Mouse (Mus musculus) C2C12 (cell line): Measurements from ENCODE around the gene Kctd6. TPM values are rescaled to one million over a fixed set of nuclear protein-coding genes. Genes with fewer than 3 reads are reported as not detected.
A peak's percentile ranks its signal among the peaks of the same experiment; 100 is the strongest.

Experiments used
- H3K27me3 ChIP-seq: one replicate; pipeline ENCODE4 v1.6.1; 2011; ENCODE audit not compliant: control insufficient read depth, insufficient read depth, insufficient read length
- H3K36me3 ChIP-seq: one replicate; pipeline ENCODE4 v1.6.1; 2011; ENCODE audit not compliant: control insufficient read depth, insufficient read depth
- H3K4me3 ChIP-seq: one replicate; pipeline ENCODE4 v1.5.1; 2011; ENCODE audit warnings: mild to moderate bottlenecking, control low read depth; ENCODE audit not compliant: poor library complexity, insufficient read depth, severe bottlenecking
- H3K79me2 ChIP-seq: one replicate; pipeline ENCODE4 v1.6.1; 2011; ENCODE audit not compliant: control insufficient read depth, insufficient read depth
- H3K79me3 ChIP-seq: one replicate; pipeline ENCODE4 v1.6.1; 2011; ENCODE audit warnings: low read depth, control low read depth
- H3ac ChIP-seq: one replicate; pipeline ENCODE3; 2011; ENCODE audit warnings: low read depth; ENCODE audit not compliant: control insufficient read depth, insufficient read length
- CEBPB ChIP-seq: IDR thresholded peaks from one replicate; pipeline ENCODE4 v1.6.1; 2011; ENCODE audit warnings: low read depth, mild to moderate bottlenecking, control low read depth, moderate library complexity
- CTCF ChIP-seq: IDR thresholded peaks from one replicate; pipeline ENCODE4 v1.5.1; 2011; ENCODE audit not compliant: control insufficient read depth, insufficient read depth, insufficient read length
- FOSL1 ChIP-seq: IDR thresholded peaks from one replicate; pipeline ENCODE4 v1.8.0; 2011; ENCODE audit warnings: mild to moderate bottlenecking, low read length; ENCODE audit not compliant: poor library complexity, insufficient read depth, severe bottlenecking
- MAX ChIP-seq: IDR thresholded peaks from one replicate; pipeline ENCODE4 v1.6.1; 2011; ENCODE audit warnings: mild to moderate bottlenecking, control low read depth
- MYOD1 ChIP-seq: IDR thresholded peaks from one replicate; pipeline ENCODE4 v1.6.1; 2011; ENCODE audit warnings: low read depth; ENCODE audit not compliant: control insufficient read depth, insufficient read length
- MYOG ChIP-seq: IDR thresholded peaks from one replicate; pipeline ENCODE4 v1.6.1; 2011; ENCODE audit not compliant: control insufficient read depth, insufficient read length; ENCODE audit errors: extremely low read depth
- USF1 ChIP-seq: IDR thresholded peaks from one replicate; pipeline ENCODE4 v1.6.1; 2011; ENCODE audit warnings: low read depth, mild to moderate bottlenecking, control low read depth, moderate library complexity
- polyA plus RNA-seq: library from polyadenylated mRNA; unstranded; fragments of >200 nt; fragmentation: generic; extraction: Trizol; gene quantifications from one replicate; pipeline ENCODE4 v1.2.1, GENCODE M21; 2012; ENCODE audit warnings: missing spikeins

The Kctd6 gene
- polyA plus RNA-seq, 1 experiment: 3.9 TPM

GRCm38 (mm10) chr14:8241816-8242215 is 27.9 kb downstream of the Kctd6 start:
- Histone ChIP-seq H3K79me2 (no peaks in the 10 kb centered on the region), H3K79me3 (no peaks in the 10 kb centered on the region), H3K36me3 (no peaks in the 10 kb centered on the region), H3ac (no peak overlapping the region), H3K4me3 (no peak overlapping the region), H3K27me3 (peaks cover 3% of the 10 kb centered on the region)
- TF ChIP-seq MYOD1: no peak
- TF ChIP-seq FOSL1: no peak
- no peak for TF ChIP-seq CEBPB
- TF ChIP-seq CTCF: no peak
- TF ChIP-seq USF1: no peak
- no peak for TF ChIP-seq MAX
- no peak for TF ChIP-seq MYOG

- no peak for TF ChIP-seq FOSL1
- peak; percentile 70 for TF ChIP-seq CTCF
- no peak for TF ChIP-seq USF1
- TF ChIP-seq MYOG: no peak
- TF ChIP-seq MAX: no peak
- no peak for TF ChIP-seq CEBPB
- TF ChIP-seq MYOD1: no peak
- H3K27me3 ChIP-seq: peaks cover 3% of the 10 kb centered on the region
- no peak overlapping the region for H3ac ChIP-seq
- no peak overlapping the region for H3K4me3 ChIP-seq
- H3K36me3 ChIP-seq: no peaks in the 10 kb centered on the region
- H3K79me2 ChIP-seq: no peaks in the 10 kb centered on the region
- no peaks in the 10 kb centered on the region for H3K79me3 ChIP-seq
Measured at GRCm38 (mm10) chr14:8242388-8242920, 28.5 kb downstream of the Kctd6 start.

GRCm38 (mm10) chr14:8243136-8243888 is 29.4 kb downstream of the Kctd6 start:
- TF ChIP-seq MYOD1 (no peak), CTCF (no peak), FOSL1 (no peak), MAX (no peak), CEBPB (no peak), USF1 (no peak), MYOG (no peak)
- H3K4me3 ChIP-seq: no peak overlapping the region
- no peaks in the 10 kb centered on the region for H3K36me3 ChIP-seq
- peaks cover 3% of the 10 kb centered on the region for H3K27me3 ChIP-seq
- H3ac ChIP-seq: no peak overlapping the region
- no peaks in the 10 kb centered on the region for H3K79me3 ChIP-seq
- no peaks in the 10 kb centered on the region for H3K79me2 ChIP-seq

DNA sequence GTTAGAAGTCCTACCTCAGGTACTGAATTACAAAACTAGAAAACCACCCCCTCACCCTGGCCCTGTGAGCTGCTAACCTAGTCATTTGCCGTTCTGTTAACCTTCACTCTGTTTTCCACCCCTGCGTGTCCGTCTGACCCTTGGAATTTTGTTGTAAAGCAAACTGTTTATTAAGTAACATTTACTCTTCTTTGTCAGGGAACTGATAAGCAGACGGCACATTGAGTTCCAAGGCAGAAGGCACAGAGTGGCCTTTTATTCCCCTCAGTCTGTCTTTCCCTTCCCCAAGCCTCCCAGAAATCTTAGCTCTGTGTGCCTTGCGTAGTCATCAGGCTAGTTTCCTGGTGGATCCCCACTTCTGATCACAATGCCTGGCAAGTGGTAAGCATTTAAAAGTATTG is 30.3 kb downstream of the Kctd6 start:
- Histone ChIP-seq H3K27me3 (peaks cover 3% of the 10 kb centered on the region), H3K4me3 (no peak overlapping the region), H3K79me3 (no peaks in the 10 kb centered on the region), H3K36me3 (no peaks in the 10 kb centered on the region), H3ac (no peak overlapping the region), H3K79me2 (no peaks in the 10 kb centered on the region)
- no peak for TF ChIP-seq USF1
- TF ChIP-seq CTCF: no peak
- TF ChIP-seq MYOD1: no peak
- TF ChIP-seq FOSL1: no peak
- TF ChIP-seq CEBPB: no peak
- no peak for TF ChIP-seq MYOG
- no peak for TF ChIP-seq MAX

DNA sequence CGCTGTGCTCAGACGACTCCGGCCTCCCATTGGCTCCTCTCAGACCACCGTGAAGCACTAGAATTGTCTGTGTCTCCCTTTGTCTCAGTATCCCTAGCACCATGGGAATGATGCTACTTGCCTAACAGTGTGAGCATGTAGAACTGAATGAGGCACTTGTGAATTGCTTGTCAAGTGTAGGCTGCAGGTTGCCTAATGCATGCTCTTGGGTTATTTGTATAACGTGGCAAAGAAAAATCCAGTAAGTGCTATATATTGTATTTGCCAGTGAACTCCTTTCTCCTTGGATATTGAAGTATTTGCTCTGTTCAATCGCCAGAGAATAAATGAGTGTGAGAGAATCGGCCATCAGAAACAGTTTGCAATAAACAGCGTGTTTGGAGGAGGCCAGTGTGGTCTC is 32.9 kb downstream of the Kctd6 start:
- Histone ChIP-seq H3ac (no peak overlapping the region), H3K79me3 (no peaks in the 10 kb centered on the region), H3K4me3 (no peak overlapping the region), H3K27me3 (peaks cover 3% of the 10 kb centered on the region), H3K36me3 (no peaks in the 10 kb centered on the region), H3K79me2 (no peaks in the 10 kb centered on the region)
- no peak for TF ChIP-seq CEBPB

DNA sequence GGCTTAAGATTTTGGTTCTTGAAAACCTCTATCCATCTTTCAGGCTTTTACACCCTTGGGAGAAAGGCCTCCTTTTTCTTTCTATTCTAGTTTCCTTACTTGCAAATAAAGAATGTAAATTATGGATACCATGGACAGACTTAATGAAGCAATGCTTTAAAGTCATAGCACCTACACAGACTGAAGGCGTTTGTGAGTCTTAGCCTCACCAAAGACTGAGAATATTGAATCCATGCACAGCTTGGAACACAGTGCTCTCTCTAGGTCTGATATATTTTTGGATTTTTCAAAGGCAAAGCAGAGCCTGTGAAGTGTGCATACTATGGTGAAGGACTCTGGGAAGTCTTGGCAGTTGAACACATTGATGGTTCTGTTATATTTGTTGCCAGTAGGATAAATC is 35.3 kb downstream of the Kctd6 start:
- H3K79me2 ChIP-seq: no peaks in the 10 kb centered on the region
- TF ChIP-seq MAX (no peak), USF1 (no peak), CTCF (no peak), MYOG (no peak), CEBPB (no peak), FOSL1 (no peak), MYOD1 (no peak)
- H3K4me3 ChIP-seq: no peak overlapping the region

More for the DNA sequence above, 35.3 kb downstream of the Kctd6 start:
- Histone ChIP-seq H3K79me3 (no peaks in the 10 kb centered on the region), H3K36me3 (no peaks in the 10 kb centered on the region), H3ac (no peak overlapping the region), H3K27me3 (peaks cover 3% of the 10 kb centered on the region)
